Mouse (Mus musculus): ENCODE data around the gene Lrrc49. TPM values are rescaled to one million over a fixed set of nuclear protein-coding genes. Genes with fewer than 3 reads are reported as not detected.

Lrrc49 gene
- polyA plus RNA-seq, 1 experiment from 2014 or later: 21.7 TPM

DNA sequence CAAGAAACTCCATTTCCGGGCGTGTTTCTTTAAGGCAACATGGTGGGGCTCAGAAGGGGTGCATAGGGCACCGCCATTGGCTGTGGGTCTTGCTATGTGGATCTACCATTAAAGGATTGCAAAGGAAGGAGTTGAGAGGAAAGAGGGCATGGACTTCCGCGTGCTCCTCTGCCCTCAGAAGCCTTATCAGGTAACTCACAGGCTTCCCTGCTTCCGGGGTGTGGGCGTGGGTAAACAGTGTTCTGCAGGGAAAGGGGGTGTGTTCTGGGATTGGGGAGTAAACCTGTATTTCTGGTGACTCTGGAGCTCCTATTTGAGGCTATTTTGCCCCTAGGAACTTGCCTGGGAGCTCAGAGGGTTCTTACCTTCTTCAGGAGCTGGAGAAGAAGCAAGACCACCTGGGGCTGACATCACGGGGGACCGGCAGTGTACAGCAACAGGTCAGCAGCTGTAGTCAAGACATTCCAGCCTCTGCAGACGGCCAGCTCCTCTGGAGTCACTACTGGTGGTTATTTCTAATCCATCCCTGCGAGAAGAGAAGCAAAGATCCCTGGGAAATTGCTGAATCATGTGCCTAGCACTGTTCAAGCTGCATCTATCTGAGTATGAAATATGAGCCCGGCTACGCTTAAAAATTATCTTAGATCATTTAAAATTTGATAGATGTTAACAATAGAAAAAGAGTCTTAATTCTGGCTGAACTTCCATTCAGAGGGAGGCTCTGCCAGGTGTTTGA, 142.4 kb downstream of the Lrrc49 start:
- H3K27ac ChIP-seq: no peak overlapping the region; the same call in 1 of the 2 replicates
- no peak for DNase-seq (ENCODE audit: low spot score)
- 84% methylated on average over 13 of the region's 13 CpGs for WGBS

DNA sequence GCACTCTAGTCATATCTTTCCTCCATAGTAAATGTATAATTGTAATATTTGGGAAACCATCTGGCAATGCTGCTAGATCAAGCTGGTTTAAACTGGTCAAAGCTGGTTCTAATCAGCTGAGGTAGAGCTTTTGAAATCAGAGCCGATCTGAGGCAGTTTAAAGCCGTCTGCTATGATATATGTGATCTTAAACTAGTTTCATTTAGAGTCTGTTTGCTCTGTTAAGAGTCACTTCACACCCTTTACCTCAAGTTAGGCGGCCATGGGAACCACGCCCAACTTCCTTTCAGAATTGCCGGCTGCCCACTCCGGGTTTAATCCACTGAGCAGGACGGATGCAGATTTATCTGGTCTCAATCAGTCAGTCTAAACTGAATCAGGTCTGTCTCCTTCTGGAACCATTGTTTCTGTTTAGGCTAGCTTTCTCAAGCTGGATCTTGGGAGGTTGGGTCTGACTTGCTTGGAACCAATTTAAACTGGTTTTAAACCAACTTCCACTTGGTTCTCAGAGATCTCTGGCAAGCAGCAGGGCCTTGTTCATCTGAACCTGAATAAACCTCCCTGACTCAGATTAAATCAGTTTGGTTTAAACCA, 144.4 kb downstream of the Lrrc49 start:
- Histone ChIP-seq H3K36me3 (no peaks in the 10 kb centered on the region), H3K4me3 (no peak overlapping the region), H3K9me3 (replicated peaks) (no peaks in the 10 kb centered on the region), H3K4me1 (peaks cover 16% of the 10 kb centered on the region), H3K27ac (peak overlapping the region; percentile 69), H3K27me3 (ENCODE audit: low read depth, poor library complexity, severe bottlenecking) (no peaks in the 10 kb centered on the region)
- DNase-seq (ENCODE audit: low spot score): peak; percentile 49
- 26% methylated on average over 7 of the region's 7 CpGs for WGBS

More for the DNA sequence above, 142.4 kb downstream of the Lrrc49 start:
- Histone ChIP-seq H3K36me3 (no peaks in the 10 kb centered on the region), H3K4me3 (no peak overlapping the region), H3K9me3 (replicated peaks) (no peaks in the 10 kb centered on the region), H3K27me3 (ENCODE audit: low read depth, poor library complexity, severe bottlenecking) (no peaks in the 10 kb centered on the region), H3K4me1 (peaks cover 16% of the 10 kb centered on the region)

DNA sequence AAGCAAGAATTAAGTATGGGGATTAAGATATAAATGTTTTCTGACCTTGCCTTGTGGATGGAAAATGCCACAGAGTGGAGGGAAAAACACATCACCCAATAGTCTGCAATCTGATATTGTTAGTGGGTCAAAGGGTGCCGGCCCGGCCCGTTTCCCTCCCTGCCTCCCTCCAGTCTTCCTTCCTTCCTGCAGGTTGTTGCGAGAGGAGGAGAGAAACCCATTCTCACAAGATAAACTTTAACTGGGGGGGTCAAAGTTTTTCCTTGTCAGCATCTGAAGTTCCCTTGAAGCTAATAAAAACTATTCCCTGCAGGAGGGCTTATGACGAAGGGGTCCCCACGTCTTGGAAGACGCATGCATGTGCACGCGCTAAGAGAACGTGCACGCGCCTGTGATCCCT, 157.6 kb downstream of the Lrrc49 start:
- no peak for DNase-seq (ENCODE audit: low spot score)
- H3K36me3 ChIP-seq: no peaks in the 10 kb centered on the region
- no peak overlapping the region for H3K27ac ChIP-seq
- H3K27me3 ChIP-seq (ENCODE audit: low read depth, poor library complexity, severe bottlenecking): no peaks in the 10 kb centered on the region
- WGBS: 90% methylated on average over 12 of the region's 12 CpGs
- no peak overlapping the region for H3K4me3 ChIP-seq
- H3K4me1 ChIP-seq: peaks cover 12% of the 10 kb centered on the region
- H3K9me3 ChIP-seq (replicated peaks): no peaks in the 10 kb centered on the region

DNA sequence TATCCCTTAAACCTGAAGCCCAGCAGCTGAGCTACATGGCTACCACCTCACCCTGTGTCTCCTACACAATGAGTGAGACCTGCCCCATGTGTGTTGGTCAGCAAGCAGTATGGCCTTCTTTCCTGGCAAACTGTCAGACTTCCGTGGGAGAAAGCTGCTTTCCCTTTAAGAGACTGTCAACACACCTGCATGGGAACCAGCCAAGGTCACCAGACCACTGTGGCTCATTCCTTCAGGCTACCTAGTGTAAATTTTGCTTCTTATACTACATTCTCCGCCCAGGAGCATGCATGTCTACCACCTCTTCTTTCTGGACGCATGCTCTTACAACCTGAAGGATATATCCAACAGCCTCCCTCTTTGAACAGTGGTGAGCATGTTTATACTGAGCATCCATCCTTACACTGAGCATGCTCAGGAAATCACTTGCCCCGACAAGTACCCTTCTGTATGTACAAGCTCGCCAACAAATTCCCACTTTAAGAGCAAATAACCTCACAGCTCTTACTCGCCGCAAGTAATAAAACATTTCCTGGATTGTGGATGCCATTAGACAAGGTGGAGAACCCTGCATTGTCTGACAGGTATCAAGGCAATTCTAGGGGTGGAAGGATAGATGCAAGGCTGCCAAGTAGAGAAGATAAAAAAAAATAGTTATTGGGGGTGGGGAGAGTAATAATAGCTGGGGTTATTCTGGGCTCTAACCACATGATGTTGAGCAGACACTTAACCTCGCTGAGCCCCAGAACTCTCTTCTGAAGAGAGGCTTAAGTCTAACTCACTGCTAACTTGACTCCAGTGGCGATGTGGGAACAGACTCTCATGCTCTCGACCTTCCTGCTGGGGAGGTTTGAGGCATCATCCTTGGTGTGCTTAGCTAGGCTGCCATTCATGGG, 158.4 kb downstream of the Lrrc49 start:
- WGBS: 83% methylated on average over 10 of the region's 10 CpGs
- H3K27me3 ChIP-seq (ENCODE audit: low read depth, poor library complexity, severe bottlenecking): no peaks in the 10 kb centered on the region
- no peaks in the 10 kb centered on the region for H3K9me3 ChIP-seq (replicated peaks)
- no peak overlapping the region for H3K27ac ChIP-seq
- no peak for DNase-seq (ENCODE audit: low spot score)
- no peaks in the 10 kb centered on the region for H3K36me3 ChIP-seq
- peaks cover 16% of the 10 kb centered on the region for H3K4me1 ChIP-seq
- H3K4me3 ChIP-seq: no peak overlapping the region

DNA sequence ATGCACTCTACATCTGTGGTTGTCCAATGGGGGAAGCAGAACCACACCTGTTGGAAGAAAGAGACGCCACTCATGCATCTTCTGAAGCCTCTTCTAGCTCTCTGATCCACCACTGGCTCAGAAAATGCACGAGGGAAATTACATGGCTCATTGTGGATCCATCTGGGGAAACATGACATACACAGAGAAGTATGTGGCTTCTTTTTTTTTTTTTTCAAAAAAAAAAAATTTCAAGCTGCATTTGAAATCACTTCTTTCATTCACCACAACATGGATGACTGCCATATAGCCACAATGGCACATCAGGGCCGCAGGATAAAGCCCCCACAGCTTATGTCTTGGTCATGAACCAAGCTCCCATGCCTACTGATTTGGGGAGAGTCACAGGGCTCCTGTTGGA, 159.7 kb downstream of the Lrrc49 start:
- H3K4me3 ChIP-seq: no peak overlapping the region
- no peaks in the 10 kb centered on the region for H3K36me3 ChIP-seq
- no peak overlapping the region for H3K27ac ChIP-seq
- no peaks in the 10 kb centered on the region for H3K9me3 ChIP-seq (replicated peaks)
- no peak for DNase-seq (ENCODE audit: low spot score)
- H3K27me3 ChIP-seq (ENCODE audit: low read depth, poor library complexity, severe bottlenecking): no peaks in the 10 kb centered on the region
- whole genome bisulfite sequencing: 90% methylated on average over 3 of the region's 3 CpGs
- peaks cover 16% of the 10 kb centered on the region for H3K4me1 ChIP-seq

DNA sequence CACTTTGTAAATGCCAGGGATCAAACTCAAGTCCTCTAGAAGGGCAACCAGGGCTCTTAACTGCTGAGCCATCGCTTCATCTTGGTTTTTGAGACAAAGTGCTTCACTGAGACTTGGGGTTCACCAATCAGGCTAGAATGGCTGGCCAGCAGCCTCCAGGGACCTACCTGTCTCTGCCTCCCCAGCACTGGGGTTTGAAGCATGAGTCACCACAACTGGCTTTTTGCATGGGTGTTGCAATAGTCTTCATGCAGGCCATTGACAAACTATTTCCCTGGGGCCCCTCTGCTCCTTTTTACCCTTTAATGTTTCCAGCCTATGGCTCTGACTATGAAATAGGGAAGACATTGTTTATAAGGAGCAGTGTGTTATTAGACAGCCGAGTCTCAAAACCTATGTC, 160.1 kb downstream of the Lrrc49 start:
- no peak overlapping the region for H3K4me3 ChIP-seq
- H3K4me1 ChIP-seq: peaks cover 16% of the 10 kb centered on the region
- no peaks in the 10 kb centered on the region for H3K9me3 ChIP-seq (replicated peaks)
- H3K27me3 ChIP-seq (ENCODE audit: low read depth, poor library complexity, severe bottlenecking): peaks cover 1% of the 10 kb centered on the region; the same call in 1 of the 2 replicates
- no peak overlapping the region for H3K27ac ChIP-seq
- DNase-seq (ENCODE audit: low spot score): no peak
- no peaks in the 10 kb centered on the region for H3K36me3 ChIP-seq
- 94% methylated on average over 2 of the region's 2 CpGs for whole genome bisulfite sequencing

DNA sequence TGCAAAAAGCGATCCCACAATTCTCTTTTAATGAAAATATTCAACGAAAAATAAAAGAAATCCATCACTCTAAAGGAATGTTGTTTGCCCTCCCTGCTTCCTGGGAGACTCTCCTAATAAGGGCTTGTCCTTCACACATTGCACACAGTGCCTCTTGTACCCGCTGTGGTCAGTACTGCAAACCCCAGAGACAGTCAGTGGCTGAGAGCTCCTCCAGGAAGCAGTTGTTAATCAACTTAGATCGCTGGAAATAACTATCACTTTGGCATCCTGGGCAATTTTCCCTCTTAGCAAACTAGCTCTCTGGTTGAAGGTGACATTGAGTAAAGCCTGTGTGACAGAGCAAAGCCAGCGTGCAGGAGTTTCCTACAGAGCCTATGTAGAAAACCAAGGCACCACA, 160.9 kb downstream of the Lrrc49 start:
- peaks cover 9% of the 10 kb centered on the region for H3K27me3 ChIP-seq (ENCODE audit: low read depth, poor library complexity, severe bottlenecking)
- H3K9me3 ChIP-seq (replicated peaks): no peaks in the 10 kb centered on the region
- DNase-seq (ENCODE audit: low spot score): no peak
- no peak overlapping the region for H3K27ac ChIP-seq
- H3K36me3 ChIP-seq: no peaks in the 10 kb centered on the region
- WGBS: 70% methylated on average over 5 of the region's 5 CpGs
- peaks cover 24% of the 10 kb centered on the region for H3K4me1 ChIP-seq
- no peak overlapping the region for H3K4me3 ChIP-seq

DNA sequence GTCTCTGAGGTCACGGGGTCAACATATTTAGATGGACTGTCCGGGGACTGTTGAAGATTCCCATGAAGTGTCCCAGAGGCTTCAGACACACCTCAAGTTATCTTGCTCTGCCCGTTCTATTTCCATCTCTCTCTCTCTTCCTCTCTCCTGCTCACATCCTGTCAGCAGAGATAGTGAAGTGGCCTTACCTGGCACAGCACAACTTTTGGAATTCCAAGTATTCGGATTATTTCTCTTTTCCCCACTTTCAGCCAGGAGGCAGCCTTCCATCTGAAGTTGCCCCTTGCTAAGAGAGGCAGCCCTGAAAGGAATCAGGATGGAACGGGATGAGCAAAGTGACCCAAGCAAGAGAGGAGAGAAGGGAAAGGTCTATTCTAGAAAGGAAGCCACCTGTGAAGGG, 161.8 kb downstream of the Lrrc49 start:
- H3K4me3 ChIP-seq: no peak overlapping the region
- WGBS: 54% methylated on average over 5 of the region's 5 CpGs
- H3K4me1 ChIP-seq: peaks cover 32% of the 10 kb centered on the region
- peaks cover 14% of the 10 kb centered on the region for H3K27me3 ChIP-seq (ENCODE audit: low read depth, poor library complexity, severe bottlenecking)
- H3K9me3 ChIP-seq (replicated peaks): no peaks in the 10 kb centered on the region
- H3K36me3 ChIP-seq: no peaks in the 10 kb centered on the region
- no peak for DNase-seq (ENCODE audit: low spot score)
- H3K27ac ChIP-seq: no peak overlapping the region

DNA sequence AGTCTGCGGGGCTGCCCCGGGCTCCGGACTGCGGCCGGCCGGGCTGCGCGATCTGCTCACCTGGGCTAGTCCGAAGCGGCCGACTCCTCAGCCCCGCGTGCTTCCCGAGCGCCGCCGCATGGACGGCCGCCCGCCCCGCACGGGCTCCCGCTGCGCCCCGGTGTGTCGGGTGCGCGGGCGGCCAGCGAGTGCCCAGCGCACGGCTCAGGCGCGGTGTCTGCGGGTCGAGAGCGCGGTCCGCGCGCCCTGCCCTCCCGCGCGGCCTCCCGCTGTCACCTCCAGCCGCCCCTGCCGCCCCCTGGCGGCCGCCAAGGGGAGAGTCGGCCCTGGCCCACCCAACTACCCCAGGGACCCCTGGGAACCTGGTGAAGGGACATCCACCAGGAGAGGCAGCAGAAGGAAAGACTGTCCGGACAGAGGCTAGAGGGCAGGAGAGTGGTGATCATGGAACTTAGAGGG, 166.1 kb downstream of the Lrrc49 start, which contains the start of gene Thsd4:
TSS of gene Thsd4 (minus strand) at position 241 of the 459 bp plus-strand sequence.
- peak; percentile 83 for DNase-seq (ENCODE audit: low spot score)
- Histone ChIP-seq H3K27ac (peak within 1 kb of the TSS; percentile 87), H3K9me3 (replicated peaks) (no peaks in the 10 kb centered on the region), H3K36me3 (no peaks in the 10 kb centered on the region), H3K27me3 (ENCODE audit: low read depth, poor library complexity, severe bottlenecking) (peaks cover 47% of the 10 kb centered on the region), H3K4me3 (peak within 1 kb of the TSS; percentile 71), H3K4me1 (peaks cover 76% of the 10 kb centered on the region)
- under 1% methylated on average over 51 of the region's 51 CpGs for WGBS

DNA sequence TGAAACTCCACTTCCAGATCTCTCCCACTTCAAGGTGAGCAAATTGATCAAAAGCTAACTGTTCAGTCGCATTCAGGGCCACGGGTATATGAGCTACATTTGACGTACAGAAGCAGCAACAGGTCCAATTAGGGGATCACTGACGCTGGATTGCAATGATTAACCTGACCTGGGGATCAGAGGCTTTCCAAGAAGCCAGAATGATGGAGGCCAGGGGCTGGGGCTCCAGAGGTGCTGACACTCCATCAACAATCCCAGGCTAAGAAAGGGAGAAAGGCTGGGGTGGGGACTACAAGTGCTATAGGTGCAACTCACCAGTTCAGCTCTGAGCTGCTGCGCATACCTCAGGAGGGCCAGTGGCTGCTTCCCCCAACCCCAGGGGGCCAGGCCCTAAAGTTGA, 166.8 kb downstream of the Lrrc49 start:
- Histone ChIP-seq H3K36me3 (no peaks in the 10 kb centered on the region), H3K27me3 (ENCODE audit: low read depth, poor library complexity, severe bottlenecking) (peaks cover 52% of the 10 kb centered on the region), H3K4me1 (peaks cover 78% of the 10 kb centered on the region), H3K27ac (peak overlapping the region; percentile 87), H3K4me3 (peak overlapping the region; percentile 71), H3K9me3 (replicated peaks) (no peaks in the 10 kb centered on the region)
- WGBS: 13% methylated on average over 5 of the region's 5 CpGs
- DNase-seq (ENCODE audit: low spot score): no peak

DNA sequence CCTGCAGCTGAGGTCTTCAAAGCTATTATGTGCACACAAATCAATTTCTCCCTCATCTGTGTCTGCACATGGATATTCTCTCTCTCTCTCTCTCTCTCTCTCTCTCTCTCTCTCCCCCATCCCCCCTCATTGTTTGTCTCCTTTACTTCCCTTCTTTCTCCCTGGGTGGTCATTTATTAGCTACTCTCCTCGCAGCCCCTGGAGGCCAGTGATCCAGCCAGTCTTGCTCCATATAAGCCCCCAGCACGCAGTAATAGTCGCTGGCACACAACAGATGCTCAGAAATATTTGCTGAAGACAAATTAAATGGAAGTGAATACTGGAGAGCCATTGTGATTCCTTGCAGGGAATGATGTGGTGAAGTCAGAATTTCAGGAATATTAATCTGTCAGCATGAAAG, 168.4 kb downstream of the Lrrc49 start:
- Histone ChIP-seq H3K4me3 (no peak overlapping the region; the same call in 1 of the 2 replicates), H3K27ac (no peak overlapping the region), H3K9me3 (replicated peaks) (no peaks in the 10 kb centered on the region), H3K4me1 (peaks cover 66% of the 10 kb centered on the region), H3K36me3 (peaks cover 4% of the 10 kb centered on the region; the same call in 1 of the 2 replicates), H3K27me3 (ENCODE audit: low read depth, poor library complexity, severe bottlenecking) (peaks cover 57% of the 10 kb centered on the region)
- 20% methylated on average over 3 of the region's 3 CpGs for WGBS
- DNase-seq (ENCODE audit: low spot score): no peak

Measured in limb, embryonic 10.5 days (tissue).